Mouse (Mus musculus) neural tube, embryonic 14.5 days (tissue): ENCODE measurements around the gene Hes5. TPM values are rescaled to one million over a fixed set of nuclear protein-coding genes. Genes with fewer than 3 reads are reported as not detected.
A peak's percentile ranks its signal among the peaks of the same experiment; 100 is the strongest.

Source experiments
- ATAC-seq: fragments of 200-750 bp; cut with Nextera tagmentation; 2 replicates; pipeline ENCODE4 v1.8.0; 2017; ENCODE audit warnings: low read depth, mild to moderate bottlenecking, moderate TSS enrichment, moderate library complexity
- H3K27ac ChIP-seq: fragments of 300-500 bp; sonication (generic); 2 replicates; pipeline ENCODE4 v1.5.1; 2014; ENCODE audit warnings: low read depth, mild to moderate bottlenecking, control low read depth, low read length, moderate library complexity, mixed read lengths
- H3K27me3 ChIP-seq: fragments of 300-500 bp; sonication (generic); 2 replicates; pipeline ENCODE4 v1.6.1; 2014; ENCODE audit warnings: low read length; ENCODE audit not compliant: control insufficient read depth, insufficient read depth
- H3K36me3 ChIP-seq: fragments of 300-500 bp; sonication (generic); 2 replicates; pipeline ENCODE4 v1.6.1; 2014; ENCODE audit warnings: low read length, mixed read lengths; ENCODE audit not compliant: control insufficient read depth, insufficient read depth
- H3K4me1 ChIP-seq: fragments of 300-500 bp; sonication (generic); 2 replicates; pipeline ENCODE4 v1.6.1; 2014; ENCODE audit warnings: low read length; ENCODE audit not compliant: control insufficient read depth, insufficient read depth
- H3K4me2 ChIP-seq: fragments of 300-500 bp; sonication (generic); 2 replicates; pipeline ENCODE4 v1.6.1; 2014; ENCODE audit warnings: mild to moderate bottlenecking, low read depth, low read length, control low read depth
- H3K4me3 ChIP-seq: fragments of 300-500 bp; sonication (generic); 2 replicates; pipeline ENCODE4 v1.5.1; 2014; ENCODE audit warnings: low read depth, low read length, control low read depth, mixed read lengths
- H3K9ac ChIP-seq: fragments of 300-500 bp; sonication (generic); replicated peaks from 2 replicates; pipeline ENCODE4 v1.6.1; 2014; ENCODE audit warnings: low read depth, mild to moderate bottlenecking, control low read depth, low read length, mixed read lengths
- H3K9me3 ChIP-seq: fragments of 300-500 bp; sonication (generic); 2 replicates; pipeline ENCODE4 v1.6.1; 2016; ENCODE audit warnings: low read length; ENCODE audit not compliant: control insufficient read depth
- WGBS: fragments of 180-500 bp; shearing (Covaris S2); extraction: QIAGEN DNeasy Blood & Tissue Kit; methylation state at CpG from one replicate; pipeline ENCODE4 v1.1.7; 2014; 5-methylcytosine and 5-hydroxymethylcytosine counted together
- polyA plus RNA-seq: library from polyadenylated mRNA; unstranded; fragments of >200 nt; fragmentation: Nextera tagmentation; extraction: Ambion mirVana; gene quantifications from 2 replicates; pipeline ENCODE4 v1.2.1, GENCODE M21; 2014

The Hes5 gene
- polyA plus RNA-seq, 1 experiment from 2014 or later, result 40.9 TPM

- Histone ChIP-seq H3K9me3 (no peaks in the 10 kb centered on the region), H3K4me2 (no peak overlapping the region), H3K4me1 (no peaks in the 10 kb centered on the region), H3K9ac (no peak overlapping the region), H3K27ac (no peak overlapping the region), H3K4me3 (no peak overlapping the region), H3K27me3 (no peaks in the 10 kb centered on the region), H3K36me3 (no peaks in the 10 kb centered on the region)
- no peak for ATAC-seq
- WGBS, result 64% methylated on average over 8 of the region's 8 CpGs
Observed at GRCm38 (mm10) chr4:154936542-154937255, 24.0 kb upstream of the Hes5 start.

GRCm38 (mm10) chr4:154937746-154938145, 23.0 kb upstream of the Hes5 start:
- Histone ChIP-seq H3K4me1 (no peaks in the 10 kb centered on the region), H3K9me3 (no peaks in the 10 kb centered on the region), H3K9ac (no peak overlapping the region), H3K36me3 (no peaks in the 10 kb centered on the region), H3K4me2 (no peak overlapping the region), H3K4me3 (no peak overlapping the region), H3K27me3 (no peaks in the 10 kb centered on the region), H3K27ac (no peak overlapping the region)
- 88% methylated on average over 1 of the region's 1 CpGs for WGBS
- no peak for ATAC-seq

- H3K4me1 ChIP-seq, result no peaks in the 10 kb centered on the region
- 88% methylated on average over 2 of the region's 2 CpGs for WGBS
- ATAC-seq, result no peak
Observed at GRCm38 (mm10) chr4:154940156-154940555, 20.6 kb upstream of the Hes5 start.

GRCm38 (mm10) chr4:154941831-154942230, 18.9 kb upstream of the Hes5 start:
- Histone ChIP-seq H3K27ac (no peak overlapping the region), H3K4me3 (no peak overlapping the region), H3K4me1 (peaks cover 3% of the 10 kb centered on the region; the same call in 1 of the 2 replicates), H3K36me3 (no peaks in the 10 kb centered on the region), H3K4me2 (no peak overlapping the region), H3K9ac (no peak overlapping the region), H3K9me3 (no peaks in the 10 kb centered on the region), H3K27me3 (no peaks in the 10 kb centered on the region)
- 97% methylated on average over 5 of the region's 5 CpGs for WGBS
- ATAC-seq, result no peak

More at GRCm38 (mm10) chr4:154940156-154940555, 20.6 kb upstream of the Hes5 start:
- Histone ChIP-seq H3K27ac (no peak overlapping the region), H3K4me3 (no peak overlapping the region), H3K4me2 (no peak overlapping the region), H3K9ac (no peak overlapping the region), H3K9me3 (no peaks in the 10 kb centered on the region), H3K36me3 (no peaks in the 10 kb centered on the region), H3K27me3 (no peaks in the 10 kb centered on the region)

GRCm38 (mm10) chr4:154942632-154943322, 17.9 kb upstream of the Hes5 start:
- WGBS, result 86% methylated on average over 10 of the region's 10 CpGs
- ATAC-seq, result no peak

GRCm38 (mm10) chr4:154943323-154944039, 17.2 kb upstream of the Hes5 start:
- Histone ChIP-seq H3K9ac (no peak overlapping the region), H3K4me2 (no peak overlapping the region), H3K36me3 (no peaks in the 10 kb centered on the region), H3K4me3 (no peak overlapping the region), H3K4me1 (peaks cover 3% of the 10 kb centered on the region; the same call in 1 of the 2 replicates), H3K27ac (no peak overlapping the region), H3K9me3 (no peaks in the 10 kb centered on the region), H3K27me3 (no peaks in the 10 kb centered on the region)
- WGBS, result 95% methylated on average over 6 of the region's 6 CpGs
- no peak for ATAC-seq

More at GRCm38 (mm10) chr4:154942632-154943322, 17.9 kb upstream of the Hes5 start:
- no peaks in the 10 kb centered on the region for H3K36me3 ChIP-seq
- H3K4me2 ChIP-seq, result no peak overlapping the region
- H3K27me3 ChIP-seq, result no peaks in the 10 kb centered on the region
- peaks cover 3% of the 10 kb centered on the region; the same call in 1 of the 2 replicates for H3K4me1 ChIP-seq
- no peaks in the 10 kb centered on the region for H3K9me3 ChIP-seq
- H3K9ac ChIP-seq, result no peak overlapping the region
- H3K4me3 ChIP-seq, result no peak overlapping the region
- no peak overlapping the region for H3K27ac ChIP-seq

GRCm38 (mm10) chr4:154944121-154944590, 16.6 kb upstream of the Hes5 start:
- H3K9me3 ChIP-seq, result no peaks in the 10 kb centered on the region
- H3K9ac ChIP-seq, result no peak overlapping the region
- peak; percentile 58; the same call in 1 of the 2 replicates for ATAC-seq
- H3K27ac ChIP-seq, result no peak overlapping the region
- 24% methylated on average over 2 of the region's 2 CpGs for WGBS
- H3K4me1 ChIP-seq, result peaks cover 3% of the 10 kb centered on the region; the same call in 1 of the 2 replicates
- no peaks in the 10 kb centered on the region for H3K36me3 ChIP-seq
- H3K27me3 ChIP-seq, result no peaks in the 10 kb centered on the region
- no peak overlapping the region for H3K4me2 ChIP-seq
- H3K4me3 ChIP-seq, result no peak overlapping the region

- H3K36me3 ChIP-seq, result no peaks in the 10 kb centered on the region
- ATAC-seq, result peak; percentile 81
- under 1% methylated on average over 8 of the region's 8 CpGs for WGBS
Observed at GRCm38 (mm10) chr4:154946319-154946718, 14.4 kb upstream of the Hes5 start.

More at GRCm38 (mm10) chr4:154946319-154946718, 14.4 kb upstream of the Hes5 start:
- no peak overlapping the region for H3K27ac ChIP-seq
- H3K4me3 ChIP-seq, result peak overlapping the region; percentile 15; the same call in 1 of the 2 replicates
- peak overlapping the region; percentile 42 for H3K4me2 ChIP-seq
- peaks cover 6% of the 10 kb centered on the region; the same call in 1 of the 2 replicates for H3K4me1 ChIP-seq
- 0 out of 2 replicates have a peak overlapping the region, but pooled peaks have one; percentile 18 for H3K9ac ChIP-seq
- H3K9me3 ChIP-seq, result no peaks in the 10 kb centered on the region
- H3K27me3 ChIP-seq, result no peaks in the 10 kb centered on the region
